Mouse (Mus musculus) heart, embryonic 16.5 days (tissue): Measurements from ENCODE around the gene Tesk2. TPM values are rescaled to one million over a fixed set of nuclear protein-coding genes. Genes with fewer than 3 reads are reported as not detected.
A peak's percentile ranks its signal among the peaks of the same experiment; 100 is the strongest.

Source experiments
- ATAC-seq: fragments of 200-750 bp; cut with Nextera tagmentation; replicated peaks from 2 replicates; pipeline ENCODE4 v1.8.0; 2017; ENCODE audit warnings: moderate number of reproducible peaks; ENCODE audit not compliant: insufficient read depth, low FRiP score; ENCODE audit errors: extremely low read depth
- H3K27ac ChIP-seq: fragments of 300-500 bp; sonication (generic); 2 replicates; pipeline ENCODE4 v1.5.1; 2014; ENCODE audit warnings: mild to moderate bottlenecking, low read length, control low read depth, moderate library complexity
- H3K27me3 ChIP-seq: fragments of 300-500 bp; sonication (generic); 2 replicates; pipeline ENCODE4 v1.6.1; 2014; ENCODE audit warnings: low read length, mixed read lengths; ENCODE audit not compliant: control insufficient read depth, insufficient read depth
- H3K36me3 ChIP-seq: fragments of 300-500 bp; sonication (generic); 2 replicates; pipeline ENCODE4 v1.6.1; 2014; ENCODE audit not compliant: control insufficient read depth, insufficient read depth
- H3K4me1 ChIP-seq: fragments of 300-500 bp; sonication (generic); 2 replicates; pipeline ENCODE4 v1.6.1; 2014; ENCODE audit warnings: low read length, mixed read lengths; ENCODE audit not compliant: control insufficient read depth, insufficient read depth
- H3K4me2 ChIP-seq: fragments of 300-500 bp; sonication (generic); 2 replicates; pipeline ENCODE4 v1.6.1; 2014; ENCODE audit warnings: low read depth, mild to moderate bottlenecking, control low read depth, low read length
- H3K4me3 ChIP-seq: fragments of 300-500 bp; sonication (generic); 2 replicates; pipeline ENCODE4 v1.5.1; 2014; ENCODE audit warnings: mild to moderate bottlenecking, control low read depth, low read length
- H3K9ac ChIP-seq: fragments of 300-500 bp; sonication (generic); 2 replicates; pipeline ENCODE4 v1.6.1; 2014; ENCODE audit warnings: low read length, control low read depth
- H3K9me3 ChIP-seq: fragments of 300-500 bp; sonication (generic); replicated peaks from 2 replicates; pipeline ENCODE4 v1.6.1; 2016; ENCODE audit warnings: low read length; ENCODE audit not compliant: control insufficient read depth
- WGBS: fragments of 180-500 bp; shearing (Covaris S2); extraction: QIAGEN DNeasy Blood & Tissue Kit; methylation state at CpG from one replicate; pipeline ENCODE4 v1.1.7; 2014; 5-methylcytosine and 5-hydroxymethylcytosine counted together
- polyA plus RNA-seq: library from polyadenylated mRNA; unstranded; fragments of >200 nt; fragmentation: Nextera tagmentation; extraction: Ambion mirVana; gene quantifications from 2 replicates; pipeline ENCODE4 v1.2.1, GENCODE M21; 2015

Gene Tesk2
- polyA plus RNA-seq, 1 experiment from 2014 or later, result 3.3 TPM

- peak; percentile 96 for ATAC-seq
- Histone ChIP-seq H3K4me1 (peaks cover 18% of the 10 kb centered on the region), H3K27ac (peak within 1 kb of the TSS; percentile 98), H3K4me3 (peak within 1 kb of the TSS; percentile 85), H3K36me3 (peaks cover 18% of the 10 kb centered on the region), H3K4me2 (peak within 1 kb of the TSS; percentile 90), H3K27me3 (no peaks in the 10 kb centered on the region), H3K9ac (peak within 1 kb of the TSS; percentile 91), H3K9me3 (no peaks in the 10 kb centered on the region)
- WGBS, result under 1% methylated on average over 56 of the region's 56 CpGs
These were observed 35.2 kb upstream of the Tesk2 start, which contains the start of gene Prdx1 for GRCm38 (mm10) chr4:116685402-116686061. Prdx1 (plus strand) TSS chr4:116685544.

DNA sequence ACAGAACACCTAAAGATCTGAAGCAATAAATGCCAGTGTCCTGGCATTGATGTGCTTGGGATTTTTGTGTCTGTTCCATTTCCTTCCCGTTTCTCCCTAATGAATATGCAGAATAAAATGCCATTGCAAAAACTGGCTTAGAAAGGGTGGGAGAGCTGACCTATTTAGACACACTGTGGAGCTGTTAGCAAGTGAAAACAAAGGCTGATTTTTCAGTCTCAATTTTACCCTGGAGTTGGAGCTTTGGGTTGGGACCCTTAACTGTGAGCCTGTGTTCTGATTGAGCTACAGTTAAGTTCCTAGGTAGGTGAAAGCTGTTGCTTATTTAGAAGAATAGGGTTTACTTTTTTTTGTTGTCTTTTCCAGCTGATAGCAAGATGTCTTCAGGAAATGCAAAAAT, 33.7 kb upstream of the Tesk2 start:
- H3K36me3 ChIP-seq, result peaks cover 23% of the 10 kb centered on the region
- WGBS, result 31% methylated on average over 1 of the region's 1 CpGs
- no peaks in the 10 kb centered on the region for H3K27me3 ChIP-seq
- peak overlapping the region; percentile 90 for H3K4me2 ChIP-seq
- H3K9ac ChIP-seq, result peak overlapping the region; percentile 91
- no peaks in the 10 kb centered on the region for H3K9me3 ChIP-seq
- no peak for ATAC-seq
- H3K4me1 ChIP-seq, result peaks cover 18% of the 10 kb centered on the region
- peak overlapping the region; percentile 85 for H3K4me3 ChIP-seq
- H3K27ac ChIP-seq, result no peak overlapping the region

DNA sequence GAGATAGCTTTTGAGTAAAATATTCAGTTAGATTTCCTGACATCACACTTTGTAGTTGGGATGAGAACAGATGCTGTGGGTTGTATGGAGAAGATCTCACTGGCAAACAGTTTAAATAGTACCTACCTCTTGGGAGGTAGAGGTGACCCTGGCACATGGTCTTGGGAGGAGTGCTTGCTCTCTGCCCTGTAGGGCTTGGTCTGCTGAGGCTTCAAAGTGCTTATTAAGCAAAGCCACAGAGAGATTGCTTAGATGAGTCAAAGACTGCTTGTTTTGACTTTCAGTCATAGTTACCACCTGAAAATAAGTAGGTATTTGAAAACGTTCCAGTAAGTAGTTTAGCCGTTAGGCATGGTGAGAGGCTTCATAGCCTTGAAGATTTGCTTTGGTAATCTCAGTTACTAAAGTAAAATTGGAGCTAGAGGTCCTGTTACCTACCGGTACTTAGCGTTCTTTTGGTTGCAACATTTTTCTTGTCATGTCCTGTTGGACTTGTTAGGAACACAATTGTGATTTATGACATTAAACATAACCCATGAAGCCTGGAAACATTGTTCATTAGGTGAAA, 31.4 kb upstream of the Tesk2 start:
- H3K27me3 ChIP-seq, result no peaks in the 10 kb centered on the region
- ATAC-seq, result no peak
- H3K4me1 ChIP-seq, result peaks cover 18% of the 10 kb centered on the region
- no peak overlapping the region for H3K4me2 ChIP-seq
- 83% methylated on average over 4 of the region's 4 CpGs for WGBS
- H3K9me3 ChIP-seq, result no peaks in the 10 kb centered on the region
- no peak overlapping the region for H3K27ac ChIP-seq
- H3K4me3 ChIP-seq, result no peak overlapping the region
- peaks cover 42% of the 10 kb centered on the region for H3K36me3 ChIP-seq
- no peak overlapping the region for H3K9ac ChIP-seq

DNA sequence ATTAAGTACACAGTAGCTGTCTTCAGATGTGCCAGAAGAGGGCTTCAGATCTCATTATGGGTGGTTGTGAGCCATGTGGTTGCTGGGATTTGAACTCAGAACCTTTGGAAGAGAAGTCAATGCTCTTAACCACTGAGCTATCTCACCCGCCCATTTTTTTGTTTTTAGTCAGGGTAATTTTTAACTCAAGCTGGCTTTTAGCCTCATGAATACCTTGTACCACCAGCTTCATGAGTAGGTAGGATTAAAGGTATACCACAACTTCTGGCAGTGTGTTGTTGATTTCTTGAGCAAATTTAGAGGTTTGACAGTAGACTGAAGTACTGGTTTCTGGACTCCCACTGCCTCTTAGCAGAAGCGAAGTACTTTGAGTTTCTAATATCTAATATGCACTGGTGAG, 28.6 kb upstream of the Tesk2 start:
- no peaks in the 10 kb centered on the region for H3K9me3 ChIP-seq
- H3K4me3 ChIP-seq, result no peak overlapping the region
- peaks cover 6% of the 10 kb centered on the region for H3K4me1 ChIP-seq
- H3K9ac ChIP-seq, result no peak overlapping the region
- no peak overlapping the region for H3K4me2 ChIP-seq
- peaks cover 54% of the 10 kb centered on the region for H3K36me3 ChIP-seq
- no peak for ATAC-seq
- no peaks in the 10 kb centered on the region for H3K27me3 ChIP-seq
- H3K27ac ChIP-seq, result no peak overlapping the region
- 92% methylated on average over 2 of the region's 2 CpGs for WGBS

GRCm38 (mm10) chr4:116693785-116694184, 27.0 kb upstream of the Tesk2 start:
- Histone ChIP-seq H3K4me1 (peaks cover 5% of the 10 kb centered on the region), H3K27ac (no peak overlapping the region), H3K4me3 (no peak overlapping the region), H3K9me3 (no peaks in the 10 kb centered on the region), H3K36me3 (peaks cover 54% of the 10 kb centered on the region), H3K4me2 (no peak overlapping the region), H3K9ac (no peak overlapping the region), H3K27me3 (no peaks in the 10 kb centered on the region)
- WGBS, result 86% methylated on average over 2 of the region's 2 CpGs
- no peak for ATAC-seq

DNA sequence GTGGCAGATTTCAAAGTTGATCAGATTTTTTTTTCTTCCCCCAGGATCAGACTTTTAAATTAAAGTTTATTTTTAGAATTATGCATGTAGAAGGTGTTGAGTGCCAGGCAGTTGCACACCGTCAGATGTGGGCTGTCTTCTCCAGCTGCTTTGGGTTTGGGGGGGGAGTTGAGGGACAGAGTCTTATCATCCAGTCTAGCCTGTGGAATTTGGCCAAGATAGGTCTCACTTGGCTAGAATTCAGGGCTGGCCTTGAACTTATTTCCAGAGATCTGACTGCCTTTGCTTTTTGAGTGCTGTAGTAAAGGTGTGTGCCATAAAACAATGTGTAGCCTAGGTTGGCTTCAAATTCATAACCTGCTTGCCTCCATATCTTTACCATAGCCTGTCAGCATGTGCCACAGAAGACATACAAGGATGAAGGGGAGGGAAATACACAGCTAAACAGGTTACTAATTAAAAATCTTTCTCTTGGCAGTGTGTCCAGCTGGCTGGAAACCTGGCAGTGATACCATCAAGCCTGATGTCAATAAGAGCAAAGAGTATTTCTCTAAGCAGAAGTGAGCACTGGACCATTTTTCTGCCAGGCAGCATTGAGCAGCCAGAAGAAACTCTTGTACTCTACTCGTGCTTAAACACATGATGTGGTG, 21.9 kb upstream of the Tesk2 start:
- Histone ChIP-seq H3K4me2 (no peak overlapping the region), H3K9me3 (no peaks in the 10 kb centered on the region), H3K9ac (no peak overlapping the region), H3K36me3 (peaks cover 44% of the 10 kb centered on the region), H3K4me1 (peaks cover 6% of the 10 kb centered on the region), H3K4me3 (no peak overlapping the region), H3K27me3 (no peaks in the 10 kb centered on the region), H3K27ac (peak overlapping the region; percentile 36)
- WGBS, result 27% methylated on average over 2 of the region's 2 CpGs
- ATAC-seq, result peak; percentile 37; the same call in 1 of the 2 replicates

GRCm38 (mm10) chr4:116700964-116701363, 19.8 kb upstream of the Tesk2 start:
- peaks cover 30% of the 10 kb centered on the region for H3K36me3 ChIP-seq
- H3K4me2 ChIP-seq, result no peak overlapping the region
- H3K27ac ChIP-seq, result no peak overlapping the region
- H3K9ac ChIP-seq, result no peak overlapping the region
- no peak overlapping the region for H3K4me3 ChIP-seq
- H3K27me3 ChIP-seq, result no peaks in the 10 kb centered on the region
- WGBS, result 72% methylated on average over 1 of the region's 1 CpGs
- H3K9me3 ChIP-seq, result no peaks in the 10 kb centered on the region
- peaks cover 6% of the 10 kb centered on the region for H3K4me1 ChIP-seq
- ATAC-seq, result no peak

DNA sequence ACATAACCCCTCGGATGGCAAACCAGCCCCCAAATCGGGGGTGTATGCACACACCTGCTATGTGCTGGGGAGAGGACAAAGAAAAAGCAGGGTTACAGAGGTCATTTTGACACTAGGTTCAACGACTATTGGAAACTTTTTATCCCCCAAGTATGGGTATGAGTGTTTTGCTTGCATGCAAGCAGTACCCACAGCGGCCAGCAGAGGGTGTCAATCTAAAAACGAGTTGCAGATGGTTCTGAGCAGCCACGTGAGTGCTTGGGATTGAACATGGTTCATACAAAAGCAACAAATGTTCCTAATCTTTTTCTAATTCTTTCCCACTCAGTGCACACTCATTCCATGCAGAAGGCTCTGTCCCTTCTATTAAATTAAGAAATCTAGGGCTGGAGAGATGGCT, 16.9 kb upstream of the Tesk2 start:
- H3K4me3 ChIP-seq, result no peak overlapping the region
- peaks cover 18% of the 10 kb centered on the region for H3K36me3 ChIP-seq
- ATAC-seq, result no peak
- no peak overlapping the region for H3K9ac ChIP-seq
- H3K4me1 ChIP-seq, result peaks cover 6% of the 10 kb centered on the region
- H3K4me2 ChIP-seq, result no peak overlapping the region
- 37% methylated on average over 6 of the region's 6 CpGs for WGBS
- no peaks in the 10 kb centered on the region for H3K9me3 ChIP-seq
- H3K27me3 ChIP-seq, result no peaks in the 10 kb centered on the region
- no peak overlapping the region for H3K27ac ChIP-seq

DNA sequence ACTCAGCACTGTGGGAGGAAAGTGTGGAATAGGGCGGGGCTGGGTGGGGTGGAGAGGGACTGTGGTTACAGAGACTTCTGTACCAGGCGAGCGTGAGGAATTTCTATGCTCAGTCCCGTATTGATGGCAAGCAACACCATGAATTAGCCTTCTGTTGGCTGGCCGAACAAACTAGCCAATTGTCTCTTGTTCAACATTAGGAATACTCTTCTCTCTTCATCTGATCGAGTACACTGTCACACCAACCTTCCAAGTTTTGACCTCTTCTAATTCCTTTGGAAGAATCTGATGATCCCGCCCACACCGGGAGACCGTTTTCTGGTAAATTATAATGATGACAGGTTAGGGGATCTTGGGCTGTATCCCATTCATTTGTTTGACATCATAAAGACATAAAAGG, 13.1 kb upstream of the Tesk2 start:
- Histone ChIP-seq H3K4me1 (peaks cover 12% of the 10 kb centered on the region), H3K9ac (peak overlapping the region; percentile 79), H3K4me3 (peak overlapping the region; percentile 78), H3K4me2 (peak overlapping the region; percentile 80), H3K9me3 (no peaks in the 10 kb centered on the region), H3K27me3 (no peaks in the 10 kb centered on the region), H3K36me3 (peaks cover 5% of the 10 kb centered on the region), H3K27ac (peak overlapping the region; percentile 68; the same call in 1 of the 2 replicates)
- WGBS, result 13% methylated on average over 9 of the region's 9 CpGs
- ATAC-seq, result no peak
